Mouse (Mus musculus) urinary bladder, adult 2 months (tissue): ENCODE measurements around the gene Defa17. TPM values are rescaled to one million over a fixed set of nuclear protein-coding genes. Genes with fewer than 3 reads are reported as not detected.
"Not testable (repeated sequence)": the region's sequence is repeated elsewhere in the genome, so short reads cannot be mapped to it uniquely, and the experiment has no call there.

Experiments used
- DNase-seq: peaks from one replicate; pipeline ENCODE4 v3.0.0; 2022; ENCODE audit warnings: low spot score
- polyA plus RNA-seq: library from polyadenylated mRNA; depleted of rRNA; stranded (reverse); fragments of >200 nt; gene quantifications from 2 replicates; pipeline ENCODE4 v1.2.3, GENCODE M21; 2012; rRNA removed

The Defa17 gene
- polyA plus RNA-seq: not detected in 2 replicates

DNA sequence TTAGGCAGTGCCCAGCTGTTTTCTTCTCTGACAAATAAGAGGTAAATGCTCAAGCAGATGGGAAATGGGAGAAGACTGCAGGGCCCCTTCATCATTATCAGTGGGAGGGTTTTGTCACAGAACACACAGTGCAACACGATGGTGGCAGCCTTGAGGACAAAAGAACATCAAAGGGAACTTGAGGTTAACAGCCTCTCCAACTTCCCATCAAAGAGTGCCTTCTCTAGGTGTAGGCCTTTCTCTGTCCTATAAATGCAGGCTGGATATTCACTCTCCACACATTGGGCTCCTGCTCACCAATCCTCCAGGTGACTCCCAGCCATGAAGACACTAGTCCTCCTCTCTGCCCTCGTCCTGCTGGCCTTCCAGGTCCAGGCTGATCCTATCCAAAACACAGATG lies at the start of gene Defa17:
Gene Defa17 (plus strand): TSS at position 301 of the 400 bp plus-strand sequence.
- not testable (repeated sequence) for DNase-seq

DNA sequence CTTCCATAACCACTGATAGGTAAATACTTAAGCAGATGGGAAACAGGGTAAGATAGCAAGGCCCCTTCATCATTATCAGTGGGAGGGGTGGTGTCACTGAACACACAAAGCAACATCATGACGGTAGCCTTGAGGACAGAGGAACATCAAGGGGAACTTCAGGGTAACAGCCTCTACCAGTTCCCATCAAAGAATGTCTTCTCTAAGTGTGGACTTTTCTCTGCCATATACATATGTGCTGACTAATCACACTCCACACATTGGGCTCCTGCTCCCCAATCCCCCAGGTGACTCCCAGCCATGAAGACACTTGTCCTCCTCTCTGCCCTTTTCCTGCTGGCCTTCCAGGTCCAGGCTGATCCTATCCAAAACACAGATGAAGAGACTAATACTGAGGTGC lies 37.7 kb upstream of the Defa17 start, which contains the start of gene Defa26:
Gene Defa26 (plus strand): TSS at position 301 of the 400 bp plus-strand sequence.
- DNase-seq: not testable (repeated sequence)

DNA sequence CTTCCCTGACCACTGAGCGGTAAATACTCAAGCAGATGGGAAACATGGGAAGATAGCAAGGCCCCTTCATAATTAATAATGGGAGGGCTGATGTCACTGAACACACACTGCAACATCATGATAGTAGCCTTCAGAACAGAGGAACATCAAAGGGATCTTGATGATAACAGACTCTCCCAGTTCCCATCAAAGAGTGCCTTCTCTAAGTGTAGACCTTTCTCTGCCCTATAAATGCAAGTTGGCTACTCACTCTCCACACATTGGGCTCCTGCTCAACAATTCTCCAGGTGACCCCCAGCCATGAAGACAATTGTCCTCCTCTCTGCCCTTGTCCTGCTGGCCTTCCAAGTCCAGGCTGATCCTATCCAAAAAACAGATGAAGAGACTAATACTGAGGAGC lies 9.9 kb downstream of the Defa17 start, which contains the start of gene Defa34:
Gene Defa34 (plus strand): TSS at position 301 of the 400 bp plus-strand sequence.
- DNase-seq: not testable (repeated sequence)

DNA sequence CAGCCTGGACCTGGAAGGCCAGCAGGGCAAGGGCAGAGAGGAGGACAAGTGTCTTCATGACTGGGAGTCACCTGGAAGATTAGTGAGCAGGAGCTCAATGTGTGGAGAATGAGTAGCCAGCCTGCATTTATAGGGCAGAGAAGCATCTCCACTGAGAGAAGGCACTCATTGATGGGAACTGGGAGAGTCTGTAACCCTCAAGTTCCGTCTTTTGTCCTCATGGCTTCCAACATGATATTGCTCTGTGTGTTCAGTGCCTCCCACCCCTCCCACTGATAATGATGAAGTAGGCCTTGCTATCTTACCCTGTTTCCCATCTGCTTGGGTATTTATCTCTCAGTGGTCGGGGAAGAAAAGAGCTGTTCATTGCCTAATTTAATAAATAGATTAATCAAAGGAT lies 48.0 kb downstream of the Defa17 start, which contains the start of gene AY761184:
Gene AY761184 (minus strand): TSS at position 101 of the 400 bp plus-strand sequence.
- not testable (repeated sequence) for DNase-seq

Other genes with a start within 250 kb of the Defa17 start
- not detected in 2 replicates for gene Defa36, start 228.4 kb upstream of the Defa17 start, polyA plus RNA-seq
- not detected in 2 replicates for gene Gm7849, start 199.2 kb upstream of the Defa17 start, polyA plus RNA-seq
- gene Defa20, start 146.5 kb upstream of the Defa17 start, polyA plus RNA-seq: not detected in 2 replicates
- gene Defa32, start 126.7 kb upstream of the Defa17 start, polyA plus RNA-seq: not detected in 2 replicates
- gene Defa37, start 90.4 kb upstream of the Defa17 start, polyA plus RNA-seq: not detected in 2 replicates
- not detected in 2 replicates for gene Defa28, start 72.8 kb upstream of the Defa17 start, polyA plus RNA-seq
- gene Gm7861, start 61.3 kb upstream of the Defa17 start, polyA plus RNA-seq: not detected in 2 replicates
- gene Defa26, start 37.6 kb upstream of the Defa17 start, polyA plus RNA-seq: not detected in 2 replicates
- gene Defa34, start 10.0 kb downstream of the Defa17 start, polyA plus RNA-seq: not detected in 2 replicates
- gene AY761184, start 47.9 kb downstream of the Defa17 start, polyA plus RNA-seq: not detected in 2 replicates
- not detected in 2 replicates for gene Defa24, start 78.7 kb downstream of the Defa17 start, polyA plus RNA-seq
- gene Defb50, start 167.8 kb downstream of the Defa17 start, polyA plus RNA-seq: 0.48 TPM in 1 of 2 replicates, not detected in the other
- gene Defb2, start 184.1 kb downstream of the Defa17 start, polyA plus RNA-seq: not detected in 2 replicates
- gene Defb10, start 203.1 kb downstream of the Defa17 start, polyA plus RNA-seq: not detected in 2 replicates
- not detected in 2 replicates for gene Defb9, start 229.6 kb downstream of the Defa17 start, polyA plus RNA-seq